Mouse (Mus musculus): Measurements from ENCODE around the gene Srek1. TPM values are rescaled to one million over a fixed set of nuclear protein-coding genes. Genes with fewer than 3 reads are reported as not detected.

The Srek1 gene
- 74.3 and 77.9 TPM in 2 replicates for polyA plus RNA-seq (2014; fragmentation: Nextera tagmentation; extraction: Ambion mirVana)

GRCm38 (mm10) chr13:103774119-103774757 lies at the start of gene Srek1:
TSS of gene Srek1 (minus strand) at chr13:103774608.
- Histone ChIP-seq H3K4me2 (replicated peaks) (peak within 1 kb of the TSS; percentile 84), H3K36me3 (replicated peaks; ENCODE audit: control insufficient read depth, insufficient read depth) (no peaks in the 10 kb centered on the region; the same call in 1 of the 2 replicates), H3K4me1 (replicated peaks; ENCODE audit: control insufficient read depth, insufficient read depth, low read length) (peaks cover 35% of the 10 kb centered on the region), H3K27me3 (ENCODE audit: control insufficient read depth, insufficient read depth, low read length) (no peaks in the 10 kb centered on the region), H3K27ac (peak within 1 kb of the TSS; percentile 99), H3K9ac (peak within 1 kb of the TSS; percentile 77), H3K4me3 (replicated peaks; ENCODE audit: low read length) (peak within 1 kb of the TSS; percentile 60), H3K9me3 (ENCODE audit: control insufficient read depth, low read length) (no peaks in the 10 kb centered on the region)
- ATAC-seq (ENCODE audit: low FRiP score) (peak; percentile 94), DNase-seq (ENCODE audit: low spot score) (peak; percentile 97)
- under 1% methylated on average over 80 of the region's 81 CpGs for WGBS

- DNase-seq (ENCODE audit: low spot score) (no peak), ATAC-seq (ENCODE audit: low FRiP score) (no peak)
- Histone ChIP-seq H3K9ac (no peak overlapping the region), H3K27ac (no peak overlapping the region), H3K9me3 (ENCODE audit: control insufficient read depth, low read length) (no peaks in the 10 kb centered on the region), H3K4me3 (replicated peaks; ENCODE audit: low read length) (no peak overlapping the region), H3K27me3 (ENCODE audit: control insufficient read depth, insufficient read depth, low read length) (no peaks in the 10 kb centered on the region), H3K36me3 (replicated peaks; ENCODE audit: control insufficient read depth, insufficient read depth) (peaks cover 28% of the 10 kb centered on the region), H3K4me2 (replicated peaks) (no peak overlapping the region), H3K4me1 (replicated peaks; ENCODE audit: control insufficient read depth, insufficient read depth, low read length) (no peaks in the 10 kb centered on the region)
- WGBS = 90% methylated on average over 1 of the region's 1 CpGs
These were observed 47.9 kb upstream of the Srek1 start for GRCm38 (mm10) chr13:103822270-103822669.

- no peak overlapping the region for H3K27ac ChIP-seq
These were observed 45.0 kb upstream of the Srek1 start for GRCm38 (mm10) chr13:103819377-103819776.

GRCm38 (mm10) chr13:103817935-103818334 lies 43.5 kb upstream of the Srek1 start:
- no peaks in the 10 kb centered on the region for H3K9me3 ChIP-seq (ENCODE audit: control insufficient read depth, low read length)
- no peaks in the 10 kb centered on the region for H3K27me3 ChIP-seq (ENCODE audit: control insufficient read depth, insufficient read depth, low read length)
- no peaks in the 10 kb centered on the region for H3K4me1 ChIP-seq (replicated peaks; ENCODE audit: control insufficient read depth, insufficient read depth, low read length)
- H3K36me3 ChIP-seq (replicated peaks; ENCODE audit: control insufficient read depth, insufficient read depth) = peaks cover 24% of the 10 kb centered on the region
- no peak overlapping the region for H3K27ac ChIP-seq
- H3K4me2 ChIP-seq (replicated peaks) = no peak overlapping the region
- ATAC-seq (ENCODE audit: low FRiP score) (no peak), DNase-seq (ENCODE audit: low spot score) (no peak)
- no peak overlapping the region for H3K4me3 ChIP-seq (replicated peaks; ENCODE audit: low read length)
- WGBS = 92% methylated on average over 3 of the region's 3 CpGs
- no peak overlapping the region for H3K9ac ChIP-seq

More at GRCm38 (mm10) chr13:103819377-103819776, 45.0 kb upstream of the Srek1 start:
- 80% methylated on average over 5 of the region's 5 CpGs for WGBS
- no peak for ATAC-seq (ENCODE audit: low FRiP score)
- H3K9ac ChIP-seq = no peak overlapping the region
- no peaks in the 10 kb centered on the region for H3K9me3 ChIP-seq (ENCODE audit: control insufficient read depth, low read length)
- H3K27me3 ChIP-seq (ENCODE audit: control insufficient read depth, insufficient read depth, low read length) = no peaks in the 10 kb centered on the region
- DNase-seq (ENCODE audit: low spot score) = no peak
- H3K4me2 ChIP-seq (replicated peaks) = no peak overlapping the region
- H3K36me3 ChIP-seq (replicated peaks; ENCODE audit: control insufficient read depth, insufficient read depth) = peaks cover 30% of the 10 kb centered on the region
- no peaks in the 10 kb centered on the region for H3K4me1 ChIP-seq (replicated peaks; ENCODE audit: control insufficient read depth, insufficient read depth, low read length)
- H3K4me3 ChIP-seq (replicated peaks; ENCODE audit: low read length) = no peak overlapping the region

- Histone ChIP-seq H3K36me3 (replicated peaks; ENCODE audit: control insufficient read depth, insufficient read depth) (no peaks in the 10 kb centered on the region), H3K27me3 (ENCODE audit: control insufficient read depth, insufficient read depth, low read length) (no peaks in the 10 kb centered on the region), H3K9ac (no peak overlapping the region), H3K9me3 (ENCODE audit: control insufficient read depth, low read length) (no peaks in the 10 kb centered on the region), H3K4me1 (replicated peaks; ENCODE audit: control insufficient read depth, insufficient read depth, low read length) (peaks cover 6% of the 10 kb centered on the region; the same call in 1 of the 2 replicates), H3K27ac (no peak overlapping the region), H3K4me2 (replicated peaks) (no peak overlapping the region), H3K4me3 (replicated peaks; ENCODE audit: low read length) (no peak overlapping the region)
- ATAC-seq (ENCODE audit: low FRiP score) (no peak), DNase-seq (ENCODE audit: low spot score) (no peak)
- 83% methylated on average over 5 of the region's 5 CpGs for WGBS
These were observed 33.1 kb upstream of the Srek1 start for GRCm38 (mm10) chr13:103807464-103807863.

- no peak overlapping the region for H3K4me3 ChIP-seq (replicated peaks; ENCODE audit: low read length)
- peaks cover 6% of the 10 kb centered on the region; the same call in 1 of the 2 replicates for H3K4me1 ChIP-seq (replicated peaks; ENCODE audit: control insufficient read depth, insufficient read depth, low read length)
- no peaks in the 10 kb centered on the region for H3K36me3 ChIP-seq (replicated peaks; ENCODE audit: control insufficient read depth, insufficient read depth)
- DNase-seq (ENCODE audit: low spot score) = peak; percentile 53
- H3K9ac ChIP-seq = no peak overlapping the region; the same call in 1 of the 2 replicates
- 18% methylated on average over 6 of the region's 6 CpGs for WGBS
- no peaks in the 10 kb centered on the region for H3K9me3 ChIP-seq (ENCODE audit: control insufficient read depth, low read length)
- peak overlapping the region; percentile 67; the same call in 1 of the 2 replicates for H3K27ac ChIP-seq
- peak; percentile 87 for ATAC-seq (ENCODE audit: low FRiP score)
- no peaks in the 10 kb centered on the region for H3K27me3 ChIP-seq (ENCODE audit: control insufficient read depth, insufficient read depth, low read length)
- no peak overlapping the region for H3K4me2 ChIP-seq (replicated peaks)
These were observed 31.9 kb upstream of the Srek1 start for GRCm38 (mm10) chr13:103806210-103806851.

- H3K36me3 ChIP-seq (replicated peaks; ENCODE audit: control insufficient read depth, insufficient read depth) = no peaks in the 10 kb centered on the region
- H3K4me3 ChIP-seq (replicated peaks; ENCODE audit: low read length) = no peak overlapping the region
- ATAC-seq (ENCODE audit: low FRiP score) = no peak
- no peak for DNase-seq (ENCODE audit: low spot score)
- WGBS = 77% methylated on average over 5 of the region's 5 CpGs
- no peak overlapping the region for H3K9ac ChIP-seq
- no peaks in the 10 kb centered on the region for H3K9me3 ChIP-seq (ENCODE audit: control insufficient read depth, low read length)
- H3K4me1 ChIP-seq (replicated peaks; ENCODE audit: control insufficient read depth, insufficient read depth, low read length) = peaks cover 6% of the 10 kb centered on the region; the same call in 1 of the 2 replicates
- no peak overlapping the region for H3K4me2 ChIP-seq (replicated peaks)
- H3K27ac ChIP-seq = no peak overlapping the region
- H3K27me3 ChIP-seq (ENCODE audit: control insufficient read depth, insufficient read depth, low read length) = no peaks in the 10 kb centered on the region
These were observed 29.3 kb upstream of the Srek1 start for GRCm38 (mm10) chr13:103803721-103804120.

GRCm38 (mm10) chr13:103801021-103801420 lies 26.6 kb upstream of the Srek1 start:
- ATAC-seq (ENCODE audit: low FRiP score) = no peak
- DNase-seq (ENCODE audit: low spot score) = no peak
- Histone ChIP-seq H3K4me3 (replicated peaks; ENCODE audit: low read length) (no peak overlapping the region), H3K27me3 (ENCODE audit: control insufficient read depth, insufficient read depth, low read length) (no peaks in the 10 kb centered on the region), H3K36me3 (replicated peaks; ENCODE audit: control insufficient read depth, insufficient read depth) (no peaks in the 10 kb centered on the region), H3K27ac (no peak overlapping the region), H3K9me3 (ENCODE audit: control insufficient read depth, low read length) (no peaks in the 10 kb centered on the region), H3K4me1 (replicated peaks; ENCODE audit: control insufficient read depth, insufficient read depth, low read length) (no peaks in the 10 kb centered on the region), H3K4me2 (replicated peaks) (no peak overlapping the region), H3K9ac (no peak overlapping the region)
- 93% methylated on average over 1 of the region's 1 CpGs for WGBS

GRCm38 (mm10) chr13:103794688-103795543 lies 20.5 kb upstream of the Srek1 start:
- Histone ChIP-seq H3K9me3 (ENCODE audit: control insufficient read depth, low read length) (no peaks in the 10 kb centered on the region), H3K4me2 (replicated peaks) (no peak overlapping the region), H3K4me1 (replicated peaks; ENCODE audit: control insufficient read depth, insufficient read depth, low read length) (no peaks in the 10 kb centered on the region), H3K27me3 (ENCODE audit: control insufficient read depth, insufficient read depth, low read length) (no peaks in the 10 kb centered on the region), H3K9ac (no peak overlapping the region), H3K4me3 (replicated peaks; ENCODE audit: low read length) (no peak overlapping the region), H3K36me3 (replicated peaks; ENCODE audit: control insufficient read depth, insufficient read depth) (no peaks in the 10 kb centered on the region), H3K27ac (0 out of 2 replicates have a peak overlapping the region, but pooled peaks have one; percentile 23)
- ATAC-seq (ENCODE audit: low FRiP score) (peak; percentile 91), DNase-seq (ENCODE audit: low spot score) (no peak)
- 33% methylated on average over 9 of the region's 9 CpGs for WGBS
